Mouse (Mus musculus) embryonic facial prominence, embryonic 11.5 days (tissue): Measurements from ENCODE around the gene Papolb. TPM values are rescaled to one million over a fixed set of nuclear protein-coding genes. Genes with fewer than 3 reads are reported as not detected.

Experiments
- ATAC-seq: fragments of 200-750 bp; cut with Nextera tagmentation; replicated peaks from 2 replicates; pipeline ENCODE4 v1.8.0; 2017; ENCODE audit warnings: low read depth; ENCODE audit not compliant: insufficient number of reproducible peaks, low FRiP score, low TSS enrichment
- DNase-seq: peaks from one replicate; pipeline ENCODE4 v3.0.0-alpha.2; 2015; ENCODE audit warnings: low spot score
- H3K27ac ChIP-seq: fragments of 300-500 bp; sonication (generic); replicated peaks from 2 replicates; pipeline ENCODE4 v1.5.1; 2014; ENCODE audit warnings: mild to moderate bottlenecking, low read depth, low read length, control low read depth
- H3K27me3 ChIP-seq: fragments of 300-500 bp; sonication (generic); 2 replicates; pipeline ENCODE4 v1.6.1; 2014; ENCODE audit warnings: mild to moderate bottlenecking, low read length, moderate library complexity, mixed read lengths; ENCODE audit not compliant: control insufficient read depth, insufficient read depth
- H3K36me3 ChIP-seq: fragments of 300-500 bp; sonication (generic); replicated peaks from 2 replicates; pipeline ENCODE4 v1.6.1; 2014; ENCODE audit warnings: low read depth, mild to moderate bottlenecking, low read length, moderate library complexity, mixed read lengths; ENCODE audit not compliant: control insufficient read depth, insufficient read depth
- H3K4me1 ChIP-seq: fragments of 300-500 bp; sonication (generic); 2 replicates; pipeline ENCODE4 v1.6.1; 2014; ENCODE audit warnings: low read length, mixed read lengths; ENCODE audit not compliant: control insufficient read depth, insufficient read depth
- H3K4me2 ChIP-seq: fragments of 300-500 bp; sonication (generic); 2 replicates; pipeline ENCODE4 v1.6.1; 2014; ENCODE audit warnings: low read depth, mild to moderate bottlenecking, control low read depth, low read length, moderate library complexity
- H3K4me3 ChIP-seq: fragments of 300-500 bp; sonication (generic); 2 replicates; pipeline ENCODE4 v1.5.1; 2014; ENCODE audit warnings: low read depth, low read length, control low read depth
- H3K9ac ChIP-seq: fragments of 300-500 bp; sonication (generic); replicated peaks from 2 replicates; pipeline ENCODE4 v1.6.1; 2014; ENCODE audit warnings: mild to moderate bottlenecking, control low read depth, low read length
- H3K9me3 ChIP-seq: fragments of 300-500 bp; sonication (generic); replicated peaks from 2 replicates; pipeline ENCODE4 v1.6.1; 2016; ENCODE audit warnings: mild to moderate bottlenecking, low read length, inconsistent platforms, mixed read lengths; ENCODE audit not compliant: control insufficient read depth
- WGBS: fragments of 180-500 bp; shearing (Covaris S2); extraction: QIAGEN DNeasy Blood & Tissue Kit; methylation state at CpG from one replicate; pipeline ENCODE4 v1.1.7; 2014; 5-methylcytosine and 5-hydroxymethylcytosine counted together
- polyA plus RNA-seq: library from polyadenylated mRNA; unstranded; fragments of >200 nt; fragmentation: Nextera tagmentation; extraction: Ambion mirVana; gene quantifications from 2 replicates; pipeline ENCODE4 v1.2.1, GENCODE M21; 2014

Gene Papolb
- polyA plus RNA-seq, 1 experiment from 2014 or later: 0.21 TPM

- no peak overlapping the region for H3K4me2 ChIP-seq
- no peak overlapping the region for H3K9ac ChIP-seq
- 91% methylated on average over 3 of the region's 3 CpGs for WGBS
- H3K27ac ChIP-seq: no peak overlapping the region
- no peaks in the 10 kb centered on the region for H3K36me3 ChIP-seq
- ATAC-seq: no peak
- no peaks in the 10 kb centered on the region for H3K9me3 ChIP-seq
- no peaks in the 10 kb centered on the region for H3K27me3 ChIP-seq
- no peak overlapping the region for H3K4me3 ChIP-seq
- H3K4me1 ChIP-seq: no peaks in the 10 kb centered on the region
- DNase-seq: no peak
Measured at GRCm38 (mm10) chr5:142537286-142537685, 7.4 kb upstream of the Papolb start.

- WGBS: 79% methylated on average over 4 of the region's 4 CpGs
- no peaks in the 10 kb centered on the region for H3K4me1 ChIP-seq
Measured at GRCm38 (mm10) chr5:142535388-142535787, 5.5 kb upstream of the Papolb start.

GRCm38 (mm10) chr5:142524711-142525464 lies 5.0 kb downstream of the Papolb start:
- 77% methylated on average over 8 of the region's 8 CpGs for WGBS
- Histone ChIP-seq H3K9me3 (no peaks in the 10 kb centered on the region), H3K9ac (no peak overlapping the region), H3K36me3 (no peaks in the 10 kb centered on the region), H3K4me1 (no peaks in the 10 kb centered on the region), H3K27me3 (no peaks in the 10 kb centered on the region; the same call in 1 of the 2 replicates), H3K4me2 (no peak overlapping the region), H3K27ac (no peak overlapping the region), H3K4me3 (no peak overlapping the region)
- no peak for DNase-seq
- no peak for ATAC-seq

More at GRCm38 (mm10) chr5:142535388-142535787, 5.5 kb upstream of the Papolb start:
- Histone ChIP-seq H3K4me2 (no peak overlapping the region), H3K36me3 (no peaks in the 10 kb centered on the region), H3K27ac (no peak overlapping the region), H3K9ac (no peak overlapping the region), H3K27me3 (no peaks in the 10 kb centered on the region), H3K4me3 (no peak overlapping the region), H3K9me3 (no peaks in the 10 kb centered on the region)
- ATAC-seq (no peak), DNase-seq (no peak)

GRCm38 (mm10) chr5:142521195-142521866 lies 8.5 kb downstream of the Papolb start:
- Histone ChIP-seq H3K27me3 (no peaks in the 10 kb centered on the region), H3K4me3 (no peak overlapping the region), H3K9ac (no peak overlapping the region), H3K4me2 (no peak overlapping the region), H3K4me1 (no peaks in the 10 kb centered on the region), H3K27ac (no peak overlapping the region), H3K9me3 (no peaks in the 10 kb centered on the region), H3K36me3 (no peaks in the 10 kb centered on the region)
- ATAC-seq (no peak), DNase-seq (no peak)
- WGBS: 83% methylated on average over 11 of the region's 11 CpGs

GRCm38 (mm10) chr5:142520360-142520759 lies 9.5 kb downstream of the Papolb start:
- 82% methylated on average over 4 of the region's 4 CpGs for WGBS
- H3K4me2 ChIP-seq: no peak overlapping the region
- H3K4me1 ChIP-seq: no peaks in the 10 kb centered on the region
- no peak overlapping the region for H3K4me3 ChIP-seq
- H3K27ac ChIP-seq: no peak overlapping the region
- H3K27me3 ChIP-seq: no peaks in the 10 kb centered on the region
- ATAC-seq: no peak
- H3K36me3 ChIP-seq: no peaks in the 10 kb centered on the region
- DNase-seq: no peak
- H3K9me3 ChIP-seq: no peaks in the 10 kb centered on the region
- H3K9ac ChIP-seq: no peak overlapping the region

- Histone ChIP-seq H3K9ac (no peak overlapping the region), H3K27me3 (no peaks in the 10 kb centered on the region), H3K27ac (no peak overlapping the region), H3K36me3 (no peaks in the 10 kb centered on the region), H3K4me2 (no peak overlapping the region), H3K9me3 (no peaks in the 10 kb centered on the region), H3K4me1 (no peaks in the 10 kb centered on the region), H3K4me3 (no peak overlapping the region)
- WGBS: 64% methylated on average over 6 of the region's 6 CpGs
- ATAC-seq: no peak
- DNase-seq: no peak
Measured at GRCm38 (mm10) chr5:142518973-142519372, 10.9 kb downstream of the Papolb start.

GRCm38 (mm10) chr5:142512112-142512511 lies 17.8 kb downstream of the Papolb start:
- Histone ChIP-seq H3K4me3 (no peak overlapping the region), H3K27ac (no peak overlapping the region), H3K36me3 (no peaks in the 10 kb centered on the region), H3K9me3 (no peaks in the 10 kb centered on the region), H3K4me2 (no peak overlapping the region), H3K9ac (no peak overlapping the region), H3K27me3 (no peaks in the 10 kb centered on the region), H3K4me1 (peaks cover 5% of the 10 kb centered on the region)
- DNase-seq (no peak), ATAC-seq (no peak)
- 75% methylated on average over 4 of the region's 4 CpGs for WGBS

GRCm38 (mm10) chr5:142510061-142510414 lies 19.8 kb downstream of the Papolb start:
- H3K36me3 ChIP-seq: no peaks in the 10 kb centered on the region
- H3K4me2 ChIP-seq: no peak overlapping the region
- peaks cover 5% of the 10 kb centered on the region for H3K4me1 ChIP-seq
- no peaks in the 10 kb centered on the region for H3K27me3 ChIP-seq
- DNase-seq: no peak
- 65% methylated on average over 7 of the region's 7 CpGs for WGBS
- H3K9me3 ChIP-seq: no peaks in the 10 kb centered on the region
- H3K9ac ChIP-seq: no peak overlapping the region
- no peak for ATAC-seq
- H3K27ac ChIP-seq: no peak overlapping the region
- H3K4me3 ChIP-seq: no peak overlapping the region
